Mouse (Mus musculus) embryonic facial prominence, embryonic 14.5 days (tissue): ENCODE data around the gene Zbtb20. TPM values are rescaled to one million over a fixed set of nuclear protein-coding genes. Genes with fewer than 3 reads are reported as not detected.

Source experiments
- ATAC-seq: fragments of 200-750 bp; cut with Nextera tagmentation; 2 replicates; pipeline ENCODE4 v1.8.0; 2017; ENCODE audit warnings: low read depth, moderate number of reproducible peaks, moderate TSS enrichment
- DNase-seq: peaks from one replicate; pipeline ENCODE4 v3.0.0-alpha.2; 2015; ENCODE audit warnings: low spot score
- H3K27ac ChIP-seq: fragments of 300-500 bp; sonication (generic); replicated peaks from 2 replicates; pipeline ENCODE4 v1.5.1; 2014; ENCODE audit warnings: low read depth, mild to moderate bottlenecking, low read length, moderate library complexity
- H3K27me3 ChIP-seq: fragments of 300-500 bp; sonication (generic); replicated peaks from 2 replicates; pipeline ENCODE4 v1.6.1; 2014; ENCODE audit warnings: low read length; ENCODE audit not compliant: control insufficient read depth, insufficient read depth
- H3K36me3 ChIP-seq: fragments of 300-500 bp; sonication (generic); 2 replicates; pipeline ENCODE4 v1.6.1; 2014; ENCODE audit warnings: low read length, mixed read lengths; ENCODE audit not compliant: control insufficient read depth, insufficient read depth
- H3K4me1 ChIP-seq: fragments of 300-500 bp; sonication (generic); 2 replicates; pipeline ENCODE4 v1.6.1; 2014; ENCODE audit warnings: antibody characterized with exemption, low read length; ENCODE audit not compliant: control insufficient read depth, insufficient read depth
- H3K4me2 ChIP-seq: fragments of 300-500 bp; sonication (generic); 2 replicates; pipeline ENCODE4 v1.6.1; 2014; ENCODE audit warnings: low read depth, mild to moderate bottlenecking, low read length, moderate library complexity, mixed read lengths
- H3K4me3 ChIP-seq: fragments of 300-500 bp; sonication (generic); 2 replicates; pipeline ENCODE4 v1.5.1; 2014; ENCODE audit warnings: low read depth, mild to moderate bottlenecking, low read length
- H3K9ac ChIP-seq: fragments of 300-500 bp; sonication (generic); 2 replicates; pipeline ENCODE4 v1.6.1; 2014; ENCODE audit warnings: low read depth, mild to moderate bottlenecking, low read length, moderate library complexity, mixed read lengths
- H3K9me3 ChIP-seq: fragments of 300-500 bp; sonication (generic); 2 replicates; pipeline ENCODE4 v1.6.1; 2016; ENCODE audit warnings: low read length; ENCODE audit not compliant: control insufficient read depth
- WGBS: fragments of 180-500 bp; shearing (Covaris S2); extraction: QIAGEN DNeasy Blood & Tissue Kit; methylation state at CpG from one replicate; pipeline ENCODE4 v1.1.7; 2014; 5-methylcytosine and 5-hydroxymethylcytosine counted together
- polyA plus RNA-seq: library from polyadenylated mRNA; unstranded; fragments of >200 nt; fragmentation: Nextera tagmentation; extraction: Ambion mirVana; gene quantifications from 2 replicates; pipeline ENCODE4 v1.2.1, GENCODE M21; 2014

The Zbtb20 gene
- polyA plus RNA-seq, 1 experiment from 2014 or later: 20.6 TPM

- DNase-seq: no peak
- WGBS: 83% methylated on average over 6 of the region's 6 CpGs
- H3K9me3 ChIP-seq: no peaks in the 10 kb centered on the region
- no peak for ATAC-seq
- H3K9ac ChIP-seq: no peak overlapping the region
- H3K4me1 ChIP-seq: no peaks in the 10 kb centered on the region
- no peak overlapping the region for H3K4me2 ChIP-seq
- no peak overlapping the region for H3K27ac ChIP-seq
- H3K4me3 ChIP-seq: no peak overlapping the region
- H3K27me3 ChIP-seq: no peaks in the 10 kb centered on the region
- no peaks in the 10 kb centered on the region for H3K36me3 ChIP-seq
Measured at GRCm38 (mm10) chr16:43655183-43655787, 779.6 kb downstream of the Zbtb20 start.

- DNase-seq (no peak), ATAC-seq (no peak)
- no peaks in the 10 kb centered on the region for H3K27me3 ChIP-seq
- no peaks in the 10 kb centered on the region for H3K9me3 ChIP-seq
- H3K36me3 ChIP-seq: no peaks in the 10 kb centered on the region
- no peak overlapping the region for H3K9ac ChIP-seq
- no peak overlapping the region for H3K4me2 ChIP-seq
- no peaks in the 10 kb centered on the region for H3K4me1 ChIP-seq
- H3K27ac ChIP-seq: no peak overlapping the region
- WGBS: 98% methylated on average over 5 of the region's 5 CpGs
- no peak overlapping the region for H3K4me3 ChIP-seq
Measured at GRCm38 (mm10) chr16:43661576-43661975, 785.9 kb downstream of the Zbtb20 start.

GRCm38 (mm10) chr16:43662124-43663004 is 786.7 kb downstream of the Zbtb20 start:
- no peak for DNase-seq
- Histone ChIP-seq H3K4me3 (no peak overlapping the region), H3K27me3 (no peaks in the 10 kb centered on the region), H3K4me2 (no peak overlapping the region), H3K36me3 (no peaks in the 10 kb centered on the region), H3K9ac (no peak overlapping the region), H3K9me3 (no peaks in the 10 kb centered on the region), H3K27ac (no peak overlapping the region), H3K4me1 (no peaks in the 10 kb centered on the region)
- WGBS: 89% methylated on average over 10 of the region's 10 CpGs
- no peak for ATAC-seq

GRCm38 (mm10) chr16:43663978-43664579 is 788.4 kb downstream of the Zbtb20 start, which contains the start of gene Tigit:
Gene Tigit, minus strand, starts transcription at chr16:43664146.
- no peak within 1 kb of the TSS for H3K4me2 ChIP-seq
- ATAC-seq: no peak
- 66% methylated on average over 7 of the region's 7 CpGs for WGBS
- no peaks in the 10 kb centered on the region for H3K36me3 ChIP-seq
- DNase-seq: no peak
- H3K9me3 ChIP-seq: no peaks in the 10 kb centered on the region
- H3K4me3 ChIP-seq: no peak within 1 kb of the TSS
- no peaks in the 10 kb centered on the region for H3K4me1 ChIP-seq
- H3K9ac ChIP-seq: no peak within 1 kb of the TSS
- H3K27me3 ChIP-seq: no peaks in the 10 kb centered on the region
- H3K27ac ChIP-seq: no peak within 1 kb of the TSS

GRCm38 (mm10) chr16:43664861-43665260 is 789.2 kb downstream of the Zbtb20 start:
- Histone ChIP-seq H3K4me1 (no peaks in the 10 kb centered on the region), H3K27ac (no peak overlapping the region), H3K4me3 (no peak overlapping the region), H3K4me2 (no peak overlapping the region), H3K9me3 (no peaks in the 10 kb centered on the region), H3K9ac (no peak overlapping the region), H3K27me3 (no peaks in the 10 kb centered on the region), H3K36me3 (no peaks in the 10 kb centered on the region)
- ATAC-seq (no peak), DNase-seq (no peak)

GRCm38 (mm10) chr16:43668294-43668693 is 792.6 kb downstream of the Zbtb20 start:
- no peak for ATAC-seq
- DNase-seq: no peak
- WGBS: 95% methylated on average over 3 of the region's 3 CpGs
- Histone ChIP-seq H3K36me3 (no peaks in the 10 kb centered on the region), H3K9me3 (no peaks in the 10 kb centered on the region), H3K27ac (no peak overlapping the region), H3K4me1 (no peaks in the 10 kb centered on the region), H3K27me3 (no peaks in the 10 kb centered on the region), H3K4me2 (no peak overlapping the region), H3K9ac (no peak overlapping the region), H3K4me3 (no peak overlapping the region)

- Histone ChIP-seq H3K9ac (no peak overlapping the region), H3K4me3 (no peak overlapping the region), H3K4me2 (no peak overlapping the region), H3K9me3 (no peaks in the 10 kb centered on the region), H3K4me1 (no peaks in the 10 kb centered on the region), H3K27me3 (no peaks in the 10 kb centered on the region), H3K36me3 (no peaks in the 10 kb centered on the region), H3K27ac (no peak overlapping the region)
- DNase-seq (no peak), ATAC-seq (no peak)
- WGBS: 89% methylated on average over 1 of the region's 1 CpGs
Measured at GRCm38 (mm10) chr16:43671972-43672371, 796.3 kb downstream of the Zbtb20 start.

- Histone ChIP-seq H3K4me3 (no peak overlapping the region), H3K27me3 (no peaks in the 10 kb centered on the region), H3K27ac (no peak overlapping the region), H3K4me1 (no peaks in the 10 kb centered on the region), H3K4me2 (no peak overlapping the region), H3K36me3 (no peaks in the 10 kb centered on the region), H3K9me3 (no peaks in the 10 kb centered on the region), H3K9ac (no peak overlapping the region)
- DNase-seq (no peak), ATAC-seq (no peak)
Measured at GRCm38 (mm10) chr16:43672697-43673096, 797.0 kb downstream of the Zbtb20 start.
